Mouse (Mus musculus): Measurements from ENCODE around the gene Gm21650. TPM values are rescaled to one million over a fixed set of nuclear protein-coding genes. Genes with fewer than 3 reads are reported as not detected.
"Not testable (repeated sequence)": the region's sequence is repeated elsewhere in the genome, so short reads cannot be mapped to it uniquely, and the experiment has no call there.

Gm21650 gene
- total RNA-seq (2017): not detected in 2 replicates

GRCm38 (mm10) chrY:77692508-77692907 is at the start of gene Gm21650:
TSS of gene Gm21650 (plus strand) at chrY:77692808.
- ATAC-seq (replicated peaks; ENCODE audit: low read depth, poor library complexity, severe bottlenecking): not testable (repeated sequence)

All from common myeloid progenitor, adult 5-6 weeks (primary cell).